In the genomic region with DNA sequence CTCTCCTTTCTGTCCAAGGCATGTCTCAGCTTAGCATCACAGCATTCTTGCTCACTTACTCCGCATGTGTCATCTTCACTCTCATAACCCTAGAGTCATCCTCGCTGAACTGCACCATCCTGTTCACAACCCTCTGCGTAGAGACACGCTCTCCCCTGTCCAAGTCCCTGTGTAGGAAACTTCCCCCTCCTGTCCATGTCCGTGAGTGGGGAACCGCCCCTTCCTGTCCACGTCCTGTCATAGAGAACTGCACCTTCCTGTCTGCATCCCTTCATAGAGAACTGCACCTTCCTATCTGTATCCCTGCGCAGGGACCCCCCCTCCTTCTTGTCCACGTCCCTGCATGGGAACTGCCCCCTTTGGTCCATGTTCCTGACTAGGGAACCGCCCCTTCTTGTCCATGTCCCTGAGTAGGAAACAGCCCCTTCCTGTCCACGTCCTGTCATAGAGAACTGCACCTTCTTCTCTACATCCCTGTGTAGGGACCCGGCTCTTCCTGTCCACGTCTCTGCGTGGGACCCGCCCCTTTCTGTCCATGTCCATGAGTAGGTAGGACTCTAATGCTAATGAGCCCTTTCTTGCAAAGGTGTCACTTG, we compare ENCODE assay signal across 13 mouse cellular contexts. TPM values are rescaled to one million over a fixed set of nuclear protein-coding genes. Genes with fewer than 3 reads are reported as not detected.
A peak's percentile ranks its signal among the peaks of the same experiment; 100 is the strongest.
DNase-seq lines count a peak whose midpoint lies in the region; ATAC-seq lines count a peak whose summit lies in the region.
"Had no signal": no experiment of that assay in that cellular context is flagged by ENCODE, and none has a peak within 500 bp of the region (broad histone marks: within the 10 kb centered on the region; RNA-seq: fewer than 3 reads in every experiment).

No protein-coding gene starts in this region.

- H3K36me3 ChIP-seq in embryonic facial prominence, embryonic 12.5 days: no peaks in the 10 kb centered on the region
- H3K36me3 ChIP-seq in embryonic facial prominence, embryonic 10.5 days (replicated peaks): no peaks in the 10 kb centered on the region
- H3K36me3 ChIP-seq in kidney, embryonic 16.5 days (ENCODE audit: insufficient read depth, low read length): no peaks in the 10 kb centered on the region
- H3K36me3 ChIP-seq: limb, embryonic 15.5 days had no signal

- H3K4me3 ChIP-seq in embryonic facial prominence, embryonic 12.5 days: no peak overlapping the region
- no peak overlapping the region for H3K4me3 ChIP-seq in embryonic facial prominence, embryonic 10.5 days
- no peak overlapping the region for H3K4me3 ChIP-seq in kidney, embryonic 16.5 days (ENCODE audit: low read length)
- H3K4me3 ChIP-seq: limb, embryonic 15.5 days; myocyte had no signal

- H3K9me3 ChIP-seq in embryonic facial prominence, embryonic 12.5 days: no peaks in the 10 kb centered on the region
- no peaks in the 10 kb centered on the region for H3K9me3 ChIP-seq in embryonic facial prominence, embryonic 10.5 days
- H3K9me3 ChIP-seq in kidney, embryonic 16.5 days (ENCODE audit: low read length): no peaks in the 10 kb centered on the region
- H3K9me3 ChIP-seq: limb, embryonic 15.5 days had no signal

- no peaks in the 10 kb centered on the region for H3K27me3 ChIP-seq in embryonic facial prominence, embryonic 12.5 days
- no peaks in the 10 kb centered on the region for H3K27me3 ChIP-seq in embryonic facial prominence, embryonic 10.5 days (replicated peaks; ENCODE audit: low read depth, poor library complexity, severe bottlenecking)
- H3K27me3 ChIP-seq in kidney, embryonic 16.5 days (ENCODE audit: insufficient read depth, low read length): no peaks in the 10 kb centered on the region
- H3K27me3 ChIP-seq: limb, embryonic 15.5 days had no signal

- DNase-seq in embryonic facial prominence, embryonic 10.5 days (ENCODE audit: low spot score): no peak
- no peak for DNase-seq in kidney, adult 9 months
- DNase-seq in cerebellum, adult 11-12 months: no peak
- no peak for DNase-seq in urinary bladder, postnatal 36 days (ENCODE audit: low spot score in 2 of 2)
- DNase-seq: cerebellum, adult 9-10 months; layer of hippocampus, postnatal 36 days had no signal

- WGBS in embryonic facial prominence, embryonic 12.5 days: 79% methylated on average over 15 of the region's 15 CpGs
- WGBS in embryonic facial prominence, embryonic 10.5 days: 83% methylated on average over 15 of the region's 15 CpGs
- 74% methylated on average over 15 of the region's 15 CpGs for WGBS in kidney, embryonic 16.5 days

- H3K4me2 ChIP-seq in embryonic facial prominence, embryonic 12.5 days (replicated peaks): no peak overlapping the region
- no peak overlapping the region for H3K4me2 ChIP-seq in kidney, embryonic 16.5 days (replicated peaks; ENCODE audit: low read depth, low read length)
- H3K4me2 ChIP-seq: limb, embryonic 15.5 days had no signal

- no peak overlapping the region for H3K27ac ChIP-seq in embryonic facial prominence, embryonic 12.5 days
- no peak overlapping the region for H3K27ac ChIP-seq in embryonic facial prominence, embryonic 10.5 days (replicated peaks)
- no peak overlapping the region for H3K27ac ChIP-seq in kidney, embryonic 16.5 days (ENCODE audit: low read length)
- H3K27ac ChIP-seq: limb, embryonic 15.5 days had no signal

- H3K4me1 ChIP-seq in embryonic facial prominence, embryonic 12.5 days: peaks cover 25% of the 10 kb centered on the region
- peaks cover 42% of the 10 kb centered on the region for H3K4me1 ChIP-seq in embryonic facial prominence, embryonic 10.5 days
- peaks cover 25% of the 10 kb centered on the region for H3K4me1 ChIP-seq in kidney, embryonic 16.5 days (ENCODE audit: insufficient read depth, low read length)

- no peak overlapping the region for H3K9ac ChIP-seq in embryonic facial prominence, embryonic 12.5 days
- no peak overlapping the region for H3K9ac ChIP-seq in kidney, embryonic 16.5 days (replicated peaks; ENCODE audit: low read length)
- H3K9ac ChIP-seq: limb, embryonic 15.5 days had no signal

- ATAC-seq in embryonic facial prominence, embryonic 12.5 days (ENCODE audit: insufficient number of reproducible peaks, insufficient read depth, low FRiP score, low TSS enrichment): peak; percentile 25; the same call in 1 of the 2 replicates
- ATAC-seq in kidney, embryonic 16.5 days (ENCODE audit: low FRiP score, low TSS enrichment): 0 out of 2 replicates have a peak, but pooled peaks have one; percentile 13
- ATAC-seq in granulocyte monocyte progenitor cell, adult 5-6 weeks (replicated peaks; ENCODE audit: poor library complexity, severe bottlenecking): peak; percentile 61
- ATAC-seq in megakaryocyte, adult 5-6 weeks (ENCODE audit: poor library complexity, severe bottlenecking): peak; percentile 70
- ATAC-seq: forebrain, embryonic 14.5 days had no signal

RNA-seq across cellular contexts. Expression of gene Irf2bp2, which starts 22.6 kb away (rescaled TPM):
- polyA plus RNA-seq in embryonic facial prominence, embryonic 12.5 days (2016; fragmentation: Nextera tagmentation; extraction: Ambion mirVana): 11.5 and 12.0 TPM in 2 replicates
- 4.5 and 5.4 TPM in 2 replicates for polyA plus RNA-seq in embryonic facial prominence, embryonic 10.5 days (2016; fragmentation: Nextera tagmentation; extraction: Ambion mirVana)
- 11.5 and 12.1 TPM in 2 replicates for polyA plus RNA-seq in kidney, embryonic 16.5 days (2015; fragmentation: Nextera tagmentation; extraction: Ambion mirVana)
- 112 and 113 TPM in 2 replicates for total RNA-seq in granulocyte monocyte progenitor cell, adult 5-6 weeks (2014; fragmentation: Nextera tagmentation)
- 97.9 and 112 TPM in 2 replicates for total RNA-seq in granulocyte monocyte progenitor cell, adult 5-6 weeks (2017)
- total RNA-seq in megakaryocyte, adult 5-6 weeks (2015): 95.9 and 105 TPM in 2 replicates
- 93.8 and 99.8 TPM in 2 replicates for total RNA-seq in megakaryocyte, adult 5-6 weeks (2017)

Comparison
In these comparisons a context has a peak if more than half of its experiments do, and no peak if none do; other contexts are left out.
1. ATAC-seq: peak in every context shown above with its lines; median percentile 70 in megakaryocyte, adult 5-6 weeks; 61 in granulocyte monocyte progenitor cell, adult 5-6 weeks; 25 in embryonic facial prominence, embryonic 12.5 days; 13 in kidney, embryonic 16.5 days.